Mouse (Mus musculus): ENCODE measurements around the gene Ift140. TPM values are rescaled to one million over a fixed set of nuclear protein-coding genes. Genes with fewer than 3 reads are reported as not detected.

Gene Ift140
- polyA plus RNA-seq, 1 experiment from 2014 or later, result 21.7 TPM

GRCm38 (mm10) chr17:25109578-25109977, 93.7 kb downstream of the Ift140 start:
- Histone ChIP-seq H3K27ac (ENCODE audit: low read length) (no peak overlapping the region), H3K4me3 (replicated peaks; ENCODE audit: low read length) (no peak overlapping the region), H3K36me3 (ENCODE audit: control insufficient read depth, insufficient read depth, low read length) (peaks cover 7% of the 10 kb centered on the region), H3K27me3 (ENCODE audit: control insufficient read depth, insufficient read depth, low read length) (no peaks in the 10 kb centered on the region), H3K4me2 (ENCODE audit: low read depth, low read length) (no peak overlapping the region), H3K4me1 (ENCODE audit: control insufficient read depth, insufficient read depth, low read length) (peaks cover 1% of the 10 kb centered on the region), H3K9ac (ENCODE audit: low read length) (no peak overlapping the region), H3K9me3 (replicated peaks; ENCODE audit: control insufficient read depth, low read length) (no peaks in the 10 kb centered on the region)
- WGBS, result 73% methylated on average over 2 of the region's 2 CpGs
- no peak; the same call in 1 of the 2 replicates for ATAC-seq (ENCODE audit: insufficient read depth, low FRiP score)

DNA sequence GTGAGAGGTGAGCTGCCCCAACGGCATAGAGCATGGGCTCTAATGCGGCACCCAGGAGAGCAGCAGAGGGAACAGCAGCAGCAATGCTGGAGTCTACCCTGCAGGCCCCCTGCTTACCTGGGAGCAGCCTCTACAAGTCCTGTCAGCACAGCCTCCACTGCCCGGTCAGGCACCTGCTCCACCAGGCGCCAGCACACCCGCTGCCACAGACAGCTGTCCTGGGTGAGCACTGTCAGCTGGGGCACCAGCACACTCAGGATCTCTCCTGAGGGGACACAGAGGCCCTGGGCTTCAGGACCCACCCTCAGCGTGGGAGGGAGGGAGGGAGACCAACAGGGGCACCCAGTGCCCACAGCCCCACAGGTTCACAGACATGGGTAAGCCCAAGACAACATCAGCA, 94.7 kb downstream of the Ift140 start:
- H3K27me3 ChIP-seq (ENCODE audit: control insufficient read depth, insufficient read depth, low read length), result no peaks in the 10 kb centered on the region
- H3K36me3 ChIP-seq (ENCODE audit: control insufficient read depth, insufficient read depth, low read length), result peaks cover 5% of the 10 kb centered on the region

DNA sequence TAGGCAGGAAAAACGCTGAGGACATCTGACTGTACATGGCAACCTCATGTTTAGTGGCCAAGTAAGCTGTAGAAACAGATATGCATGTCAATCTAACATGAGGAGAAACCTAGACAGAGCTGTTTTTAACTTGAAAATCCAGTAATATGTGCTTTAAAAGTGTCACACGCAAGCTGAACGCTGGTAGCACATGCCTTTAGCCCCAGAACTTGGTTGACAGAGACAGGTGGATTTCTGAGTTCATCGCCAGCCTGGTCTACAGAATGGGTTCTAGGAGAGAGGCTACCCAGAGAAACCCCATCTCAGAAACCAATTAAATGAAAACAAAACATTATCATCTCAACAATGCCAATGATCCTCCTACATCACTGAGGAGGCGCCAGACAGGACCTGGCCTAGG, 95.3 kb downstream of the Ift140 start:
- no peak for ATAC-seq (ENCODE audit: insufficient read depth, low FRiP score)
- H3K36me3 ChIP-seq (ENCODE audit: control insufficient read depth, insufficient read depth, low read length), result peaks cover under 1% of the 10 kb centered on the region
- H3K9ac ChIP-seq (ENCODE audit: low read length), result no peak overlapping the region
- no peak overlapping the region for H3K27ac ChIP-seq (ENCODE audit: low read length)
- H3K4me2 ChIP-seq (ENCODE audit: low read depth, low read length), result no peak overlapping the region
- H3K9me3 ChIP-seq (replicated peaks; ENCODE audit: control insufficient read depth, low read length), result no peaks in the 10 kb centered on the region
- peaks cover 10% of the 10 kb centered on the region for H3K4me1 ChIP-seq (ENCODE audit: control insufficient read depth, insufficient read depth, low read length)
- H3K4me3 ChIP-seq (replicated peaks; ENCODE audit: low read length), result no peak overlapping the region
- no peaks in the 10 kb centered on the region for H3K27me3 ChIP-seq (ENCODE audit: control insufficient read depth, insufficient read depth, low read length)
- WGBS, result 92% methylated on average over 5 of the region's 5 CpGs

More for the DNA sequence above, 94.7 kb downstream of the Ift140 start:
- ATAC-seq (ENCODE audit: insufficient read depth, low FRiP score), result no peak
- 85% methylated on average over 6 of the region's 6 CpGs for WGBS
- H3K4me2 ChIP-seq (ENCODE audit: low read depth, low read length), result no peak overlapping the region
- H3K9ac ChIP-seq (ENCODE audit: low read length), result no peak overlapping the region
- H3K27ac ChIP-seq (ENCODE audit: low read length), result no peak overlapping the region
- no peak overlapping the region for H3K4me3 ChIP-seq (replicated peaks; ENCODE audit: low read length)
- H3K4me1 ChIP-seq (ENCODE audit: control insufficient read depth, insufficient read depth, low read length), result peaks cover 6% of the 10 kb centered on the region
- H3K9me3 ChIP-seq (replicated peaks; ENCODE audit: control insufficient read depth, low read length), result no peaks in the 10 kb centered on the region

- Histone ChIP-seq H3K4me1 (ENCODE audit: control insufficient read depth, insufficient read depth, low read length) (peaks cover 11% of the 10 kb centered on the region), H3K27ac (ENCODE audit: low read length) (no peak overlapping the region), H3K27me3 (ENCODE audit: control insufficient read depth, insufficient read depth, low read length) (no peaks in the 10 kb centered on the region), H3K4me2 (ENCODE audit: low read depth, low read length) (no peak overlapping the region), H3K9me3 (replicated peaks; ENCODE audit: control insufficient read depth, low read length) (no peaks in the 10 kb centered on the region), H3K9ac (ENCODE audit: low read length) (no peak overlapping the region), H3K36me3 (ENCODE audit: control insufficient read depth, insufficient read depth, low read length) (no peaks in the 10 kb centered on the region; the same call in 1 of the 2 replicates), H3K4me3 (replicated peaks; ENCODE audit: low read length) (no peak overlapping the region)
- ATAC-seq (ENCODE audit: insufficient read depth, low FRiP score), result no peak
- WGBS, result 78% methylated on average over 8 of the region's 8 CpGs
These were observed 96.0 kb downstream of the Ift140 start for GRCm38 (mm10) chr17:25111739-25112422.

DNA sequence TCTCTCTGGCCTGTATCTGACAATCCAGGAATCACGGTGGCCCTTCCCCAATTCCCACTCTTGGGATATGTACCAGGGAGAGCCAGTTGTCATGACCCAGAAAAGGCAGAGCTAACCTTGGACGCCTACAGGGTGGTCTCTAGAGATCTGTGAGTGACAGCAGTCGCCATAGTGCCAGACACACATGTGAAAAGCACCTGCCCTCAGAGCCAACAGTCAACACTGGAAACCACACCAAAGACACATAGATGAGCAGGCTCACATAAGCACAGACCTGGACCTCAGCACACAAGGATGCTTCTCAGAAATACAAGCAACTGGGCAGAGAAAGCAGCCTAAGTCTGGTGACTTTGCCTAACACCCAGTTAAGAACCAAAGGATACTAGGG, 96.5 kb downstream of the Ift140 start:
- peaks cover 11% of the 10 kb centered on the region for H3K4me1 ChIP-seq (ENCODE audit: control insufficient read depth, insufficient read depth, low read length)
- no peaks in the 10 kb centered on the region for H3K27me3 ChIP-seq (ENCODE audit: control insufficient read depth, insufficient read depth, low read length)
- H3K36me3 ChIP-seq (ENCODE audit: control insufficient read depth, insufficient read depth, low read length), result no peaks in the 10 kb centered on the region; the same call in 1 of the 2 replicates
- no peak overlapping the region for H3K4me3 ChIP-seq (replicated peaks; ENCODE audit: low read length)
- WGBS, result 75% methylated on average over 3 of the region's 3 CpGs
- no peak overlapping the region for H3K4me2 ChIP-seq (ENCODE audit: low read depth, low read length)
- H3K9me3 ChIP-seq (replicated peaks; ENCODE audit: control insufficient read depth, low read length), result no peaks in the 10 kb centered on the region
- no peak overlapping the region for H3K9ac ChIP-seq (ENCODE audit: low read length)
- ATAC-seq (ENCODE audit: insufficient read depth, low FRiP score), result no peak
- H3K27ac ChIP-seq (ENCODE audit: low read length), result no peak overlapping the region

GRCm38 (mm10) chr17:25114908-25115645, 99.2 kb downstream of the Ift140 start:
- peaks cover 11% of the 10 kb centered on the region for H3K4me1 ChIP-seq (ENCODE audit: control insufficient read depth, insufficient read depth, low read length)
- H3K9ac ChIP-seq (ENCODE audit: low read length), result peak overlapping the region; percentile 69
- no peaks in the 10 kb centered on the region for H3K36me3 ChIP-seq (ENCODE audit: control insufficient read depth, insufficient read depth, low read length)
- ATAC-seq (ENCODE audit: insufficient read depth, low FRiP score), result peak; percentile 70
- no peaks in the 10 kb centered on the region for H3K27me3 ChIP-seq (ENCODE audit: control insufficient read depth, insufficient read depth, low read length)
- peak overlapping the region; percentile 96 for H3K27ac ChIP-seq (ENCODE audit: low read length)
- peak overlapping the region; percentile 51 for H3K4me3 ChIP-seq (replicated peaks; ENCODE audit: low read length)
- H3K9me3 ChIP-seq (replicated peaks; ENCODE audit: control insufficient read depth, low read length), result no peaks in the 10 kb centered on the region
- 9% methylated on average over 23 of the region's 23 CpGs for WGBS
- H3K4me2 ChIP-seq (ENCODE audit: low read depth, low read length), result peak overlapping the region; percentile 68

- Histone ChIP-seq H3K27ac (ENCODE audit: low read length) (peak within 1 kb of the TSS; percentile 96), H3K27me3 (ENCODE audit: control insufficient read depth, insufficient read depth, low read length) (no peaks in the 10 kb centered on the region), H3K4me2 (ENCODE audit: low read depth, low read length) (peak within 1 kb of the TSS; percentile 68), H3K4me3 (replicated peaks; ENCODE audit: low read length) (peak within 1 kb of the TSS; percentile 51), H3K4me1 (ENCODE audit: control insufficient read depth, insufficient read depth, low read length) (peaks cover 11% of the 10 kb centered on the region), H3K9ac (ENCODE audit: low read length) (peak within 1 kb of the TSS; percentile 69), H3K36me3 (ENCODE audit: control insufficient read depth, insufficient read depth, low read length) (no peaks in the 10 kb centered on the region), H3K9me3 (replicated peaks; ENCODE audit: control insufficient read depth, low read length) (no peaks in the 10 kb centered on the region)
- WGBS, result 5% methylated on average over 40 of the region's 40 CpGs
- ATAC-seq (ENCODE audit: insufficient read depth, low FRiP score), result peak; percentile 94
These were observed 100.0 kb downstream of the Ift140 start, which contains the start of gene Telo2 for GRCm38 (mm10) chr17:25115664-25116432. Gene Telo2, minus strand, starts transcription at chr17:25115967.

DNA sequence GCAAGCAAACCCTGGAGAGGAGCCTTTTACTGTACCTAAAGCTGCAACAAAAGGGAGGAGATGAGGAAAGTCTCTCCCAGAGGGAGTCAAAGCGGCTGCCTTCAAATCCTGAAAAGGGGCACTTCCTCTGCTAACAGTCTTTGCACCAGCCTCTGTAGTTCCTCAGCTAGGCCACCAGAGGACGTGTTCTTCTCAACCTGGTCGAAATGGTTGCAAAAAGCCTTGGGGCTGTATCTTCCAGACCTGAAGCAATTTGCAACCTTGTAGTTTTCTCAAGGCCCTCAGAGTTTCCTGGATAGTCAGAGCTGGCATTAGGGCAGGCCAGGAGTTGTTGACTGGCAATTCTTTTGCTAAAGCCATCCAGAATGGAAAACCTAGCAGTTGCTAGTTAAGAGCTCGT, 101.4 kb downstream of the Ift140 start:
- H3K4me1 ChIP-seq (ENCODE audit: control insufficient read depth, insufficient read depth, low read length), result peaks cover 11% of the 10 kb centered on the region
- H3K36me3 ChIP-seq (ENCODE audit: control insufficient read depth, insufficient read depth, low read length), result no peaks in the 10 kb centered on the region
- no peaks in the 10 kb centered on the region for H3K9me3 ChIP-seq (replicated peaks; ENCODE audit: control insufficient read depth, low read length)
- no peak overlapping the region for H3K9ac ChIP-seq (ENCODE audit: low read length)
- no peak overlapping the region for H3K27ac ChIP-seq (ENCODE audit: low read length)
- no peak overlapping the region for H3K4me3 ChIP-seq (replicated peaks; ENCODE audit: low read length)
- WGBS, result 32% methylated on average over 4 of the region's 4 CpGs
- H3K4me2 ChIP-seq (ENCODE audit: low read depth, low read length), result no peak overlapping the region
- H3K27me3 ChIP-seq (ENCODE audit: control insufficient read depth, insufficient read depth, low read length), result no peaks in the 10 kb centered on the region
- ATAC-seq (ENCODE audit: insufficient read depth, low FRiP score), result no peak

GRCm38 (mm10) chr17:25120406-25120805, 104.5 kb downstream of the Ift140 start, which contains the start of gene Ptx4:
Gene Ptx4, plus strand, starts transcription at chr17:25120760.
- 36% methylated on average over 3 of the region's 3 CpGs for WGBS
- ATAC-seq (ENCODE audit: insufficient read depth, low FRiP score), result no peak

More at GRCm38 (mm10) chr17:25120406-25120805, 104.5 kb downstream of the Ift140 start, which contains the start of gene Ptx4:
- Histone ChIP-seq H3K4me3 (replicated peaks; ENCODE audit: low read length) (no peak within 1 kb of the TSS), H3K36me3 (ENCODE audit: control insufficient read depth, insufficient read depth, low read length) (no peaks in the 10 kb centered on the region), H3K4me1 (ENCODE audit: control insufficient read depth, insufficient read depth, low read length) (peaks cover 5% of the 10 kb centered on the region), H3K9me3 (replicated peaks; ENCODE audit: control insufficient read depth, low read length) (no peaks in the 10 kb centered on the region), H3K4me2 (ENCODE audit: low read depth, low read length) (no peak within 1 kb of the TSS), H3K27me3 (ENCODE audit: control insufficient read depth, insufficient read depth, low read length) (no peaks in the 10 kb centered on the region), H3K9ac (ENCODE audit: low read length) (no peak within 1 kb of the TSS), H3K27ac (ENCODE audit: low read length) (no peak within 1 kb of the TSS)

Measured in stomach, embryonic 16.5 days (tissue).